In the genomic region with DNA sequence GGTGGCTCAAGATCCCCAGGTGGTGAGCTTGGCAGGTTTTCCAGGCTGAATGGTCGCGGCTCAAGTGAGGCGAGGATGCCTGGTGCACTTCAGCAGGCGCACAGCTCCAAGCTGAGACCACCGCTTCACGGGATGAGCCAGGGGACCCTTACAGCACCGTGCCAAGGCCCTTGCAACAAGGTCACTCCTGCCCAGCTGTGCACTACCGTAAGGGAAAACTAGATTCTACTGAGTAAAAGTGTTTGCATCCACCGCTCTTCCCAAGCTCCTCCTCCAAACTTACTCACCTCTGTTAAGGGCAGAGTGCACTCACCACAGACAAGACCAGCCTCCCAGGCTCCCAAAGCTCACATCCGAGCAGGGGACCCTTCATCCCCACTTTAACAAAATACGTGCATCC, we compare ENCODE assay signal across 15 mouse cellular contexts.
"Had no signal": no experiment of that assay in that cellular context is flagged by ENCODE, and none has a peak within 500 bp of the region (broad histone marks: within the 10 kb centered on the region; RNA-seq: fewer than 3 reads in every experiment).

No protein-coding gene starts in this region.

- H3K36me3 ChIP-seq: stomach, embryonic 15.5 days had no signal

- DNase-seq: retina, postnatal 1 day; right cerebral cortex, adult 18-20 months; right cerebral cortex, postnatal 14 days; right cerebral cortex, postnatal 25 days; right cerebral cortex, postnatal 4 days; spleen, adult 18-20 months; thymus, adult 18-20 months; thymus, adult 2 months; thymus, postnatal 14 days; thymus, postnatal 25 days; thymus, postnatal 36 days; thymus, postnatal 4 days had no signal

- H3K4me3 ChIP-seq: neural tube, embryonic 15.5 days; stomach, embryonic 15.5 days had no signal

- H3K27ac ChIP-seq: neural tube, embryonic 15.5 days; stomach, embryonic 15.5 days; stomach, postnatal 0 days had no signal

- H3K4me2 ChIP-seq: neural tube, embryonic 15.5 days; stomach, embryonic 15.5 days had no signal

- H3K9me3 ChIP-seq: neural tube, embryonic 15.5 days; stomach, embryonic 15.5 days had no signal

- H3K27me3 ChIP-seq: neural tube, embryonic 15.5 days; stomach, embryonic 15.5 days had no signal

- H3K9ac ChIP-seq: neural tube, embryonic 15.5 days; stomach, embryonic 15.5 days had no signal

- H3K4me1 ChIP-seq: neural tube, embryonic 15.5 days; stomach, embryonic 15.5 days had no signal
